Mouse (Mus musculus) heart, embryonic 15.5 days (tissue): ENCODE measurements around the gene Mymx. TPM values are rescaled to one million over a fixed set of nuclear protein-coding genes. Genes with fewer than 3 reads are reported as not detected.

Source experiments
- ATAC-seq: fragments of 200-750 bp; cut with Nextera tagmentation; replicated peaks from 2 replicates; pipeline ENCODE4 v1.8.0; 2017; ENCODE audit warnings: low read depth, moderate TSS enrichment; ENCODE audit not compliant: insufficient number of reproducible peaks, insufficient read depth, low FRiP score
- H3K27ac ChIP-seq: fragments of 300-500 bp; sonication (generic); 2 replicates; pipeline ENCODE4 v1.5.1; 2015; ENCODE audit warnings: mild to moderate bottlenecking, inconsistent platforms
- H3K27me3 ChIP-seq: fragments of 300-500 bp; sonication (generic); 2 replicates; pipeline ENCODE4 v1.6.1; 2015; ENCODE audit warnings: inconsistent platforms
- H3K36me3 ChIP-seq: fragments of 300-500 bp; sonication (generic); 2 replicates; pipeline ENCODE4 v1.6.1; 2015; ENCODE audit warnings: mild to moderate bottlenecking, inconsistent platforms
- H3K4me1 ChIP-seq: fragments of 300-500 bp; sonication (generic); replicated peaks from 2 replicates; pipeline ENCODE4 v1.6.1; 2015; ENCODE audit warnings: inconsistent platforms
- H3K4me2 ChIP-seq: fragments of 300-500 bp; sonication (generic); 2 replicates; pipeline ENCODE4 v1.6.1; 2015; ENCODE audit warnings: inconsistent platforms, mild to moderate bottlenecking, moderate library complexity
- H3K4me3 ChIP-seq: fragments of 300-500 bp; sonication (generic); 2 replicates; pipeline ENCODE4 v1.5.1; 2015; ENCODE audit warnings: mild to moderate bottlenecking, inconsistent platforms
- H3K9ac ChIP-seq: fragments of 300-500 bp; sonication (generic); 2 replicates; pipeline ENCODE4 v1.6.1; 2015; ENCODE audit warnings: mild to moderate bottlenecking, inconsistent platforms
- H3K9me3 ChIP-seq: fragments of 300-500 bp; sonication (generic); replicated peaks from 2 replicates; pipeline ENCODE4 v1.6.1; 2016; ENCODE audit warnings: inconsistent platforms
- WGBS: fragments of 180-500 bp; shearing (Covaris S2); methylation state at CpG from one replicate; pipeline ENCODE4 v1.1.7; 2015; ENCODE audit warnings: mixed read lengths; 5-methylcytosine and 5-hydroxymethylcytosine counted together
- polyA plus RNA-seq: library from polyadenylated mRNA; unstranded; fragments of >200 nt; fragmentation: Nextera tagmentation; extraction: Ambion mirVana; gene quantifications from 2 replicates; pipeline ENCODE4 v1.2.1, GENCODE M21; 2015

Mymx gene
- polyA plus RNA-seq, 1 experiment from 2014 or later: 0.16 TPM

DNA sequence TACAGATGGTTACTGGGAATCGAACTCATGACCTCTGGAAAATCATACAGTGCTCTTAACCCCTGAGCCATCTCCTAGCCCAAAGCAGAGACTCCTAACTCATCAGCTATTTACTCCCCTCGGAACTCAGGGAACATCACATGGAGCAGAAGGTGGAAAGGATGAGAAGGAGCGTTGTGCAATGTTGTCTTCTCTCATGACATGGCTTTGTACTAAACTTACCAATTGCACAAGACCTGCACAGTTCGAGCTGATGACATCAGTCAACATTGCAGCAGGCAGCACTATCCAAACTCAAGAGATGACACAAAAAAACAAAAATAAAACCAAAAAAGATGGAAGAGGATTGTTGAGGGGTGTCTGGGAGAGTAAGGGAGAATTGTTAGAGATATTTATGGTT, 6.5 kb upstream of the Mymx start:
- Histone ChIP-seq H3K4me2 (no peak overlapping the region), H3K4me3 (no peak overlapping the region), H3K9me3 (no peaks in the 10 kb centered on the region), H3K27me3 (no peaks in the 10 kb centered on the region), H3K36me3 (no peaks in the 10 kb centered on the region), H3K4me1 (peaks cover 12% of the 10 kb centered on the region), H3K9ac (no peak overlapping the region), H3K27ac (no peak overlapping the region)
- WGBS: 79% methylated on average over 4 of the region's 4 CpGs
- no peak for ATAC-seq

DNA sequence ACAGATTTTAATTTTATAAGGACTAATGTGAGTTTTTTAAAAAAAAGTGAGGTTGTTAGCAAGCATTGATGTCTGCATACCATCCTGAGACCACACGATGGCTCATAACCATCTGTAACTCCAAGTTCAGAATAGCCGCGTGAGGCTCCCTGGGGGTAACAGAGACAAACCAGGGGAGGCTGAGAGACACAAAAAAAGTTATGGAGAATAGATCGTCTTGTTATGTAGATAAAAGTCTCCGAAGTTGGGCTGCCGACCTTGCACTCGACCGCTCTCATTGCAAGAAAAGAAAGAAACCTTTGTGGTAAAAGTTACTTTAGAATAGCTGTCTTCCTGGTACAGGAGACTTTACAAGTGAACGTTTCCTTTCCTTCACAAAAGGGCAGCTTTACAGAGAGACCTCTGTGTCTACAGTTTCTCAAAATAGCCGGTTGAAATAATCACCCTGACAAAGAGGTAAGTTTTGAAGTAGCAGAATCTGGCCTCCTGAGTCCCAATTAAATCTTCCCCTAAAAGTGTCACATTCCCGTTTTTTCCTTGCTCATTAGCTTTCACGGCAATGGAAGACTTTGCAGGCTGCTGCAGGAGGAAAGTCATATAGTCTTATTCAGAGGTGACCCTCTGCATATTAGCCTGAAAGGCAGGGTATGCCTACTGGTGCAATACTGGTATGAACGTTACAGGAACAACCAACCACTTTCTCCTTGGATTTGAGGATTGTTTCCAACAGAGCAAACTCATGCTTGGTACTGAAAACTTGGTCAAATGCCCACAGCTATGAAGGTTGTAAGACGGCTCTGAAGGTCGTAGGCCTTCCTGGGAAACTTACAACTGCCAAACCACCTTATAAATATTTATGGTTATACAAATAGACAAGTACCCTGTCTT, 5.3 kb upstream of the Mymx start:
- Histone ChIP-seq H3K4me1 (peaks cover 12% of the 10 kb centered on the region), H3K9me3 (no peaks in the 10 kb centered on the region), H3K4me3 (no peak overlapping the region), H3K27ac (no peak overlapping the region), H3K36me3 (no peaks in the 10 kb centered on the region), H3K27me3 (0 out of 2 replicates have a peak, but pooled peaks cover 1% of the 10 kb centered on the region), H3K4me2 (no peak overlapping the region), H3K9ac (no peak overlapping the region)
- 78% methylated on average over 15 of the region's 15 CpGs for WGBS
- ATAC-seq: no peak

DNA sequence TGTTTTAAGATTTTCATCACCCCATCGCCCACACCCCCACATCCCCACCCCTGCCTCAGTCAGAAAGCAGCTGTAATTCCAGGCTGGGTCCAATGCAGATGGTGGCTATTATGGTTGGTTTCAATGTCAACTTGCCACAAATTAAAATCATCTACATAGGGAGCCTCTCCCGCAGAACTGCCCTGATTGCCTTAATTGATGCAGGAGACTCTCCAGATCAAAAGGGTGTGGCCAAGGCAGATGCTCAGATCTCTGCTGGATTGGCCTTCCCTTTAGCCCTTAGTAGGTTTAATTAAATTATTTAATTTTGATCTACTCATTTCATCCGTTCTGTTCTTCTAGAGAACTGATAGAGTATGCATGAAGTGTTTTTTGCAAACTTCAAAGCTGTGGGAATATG, 1.1 kb upstream of the Mymx start:
- Histone ChIP-seq H3K9ac (no peak overlapping the region), H3K9me3 (no peaks in the 10 kb centered on the region), H3K27me3 (0 out of 2 replicates have a peak, but pooled peaks cover 13% of the 10 kb centered on the region), H3K4me3 (no peak overlapping the region), H3K27ac (no peak overlapping the region), H3K4me2 (no peak overlapping the region), H3K36me3 (no peaks in the 10 kb centered on the region), H3K4me1 (peaks cover 24% of the 10 kb centered on the region)
- no peak for ATAC-seq
- 82% methylated on average over 3 of the region's 3 CpGs for WGBS

DNA sequence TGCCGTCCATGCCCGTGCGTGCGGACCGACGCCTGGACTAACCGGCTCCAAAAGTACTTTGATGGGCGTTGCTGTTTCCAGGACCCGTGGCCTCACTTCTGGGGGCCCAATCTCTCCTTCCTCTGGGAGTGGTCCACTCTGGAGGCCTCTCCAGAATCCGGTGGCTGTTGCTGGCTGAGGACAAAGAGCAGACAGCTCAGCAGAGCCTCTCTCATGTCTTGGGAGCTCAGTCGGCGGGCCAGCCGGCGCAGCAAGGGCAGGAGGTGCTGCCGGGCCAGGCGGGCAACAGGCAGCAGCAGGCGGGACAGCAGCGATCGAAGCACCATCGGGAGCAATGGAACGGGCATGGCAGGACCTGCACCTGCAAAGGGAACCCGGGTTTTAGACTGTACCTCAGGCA, 577 bp downstream of the Mymx start:
- WGBS: 18% methylated on average over 22 of the region's 22 CpGs
- H3K4me1 ChIP-seq: peaks cover 34% of the 10 kb centered on the region
- H3K9me3 ChIP-seq: no peaks in the 10 kb centered on the region
- no peak overlapping the region for H3K4me3 ChIP-seq
- H3K27me3 ChIP-seq: 0 out of 2 replicates have a peak, but pooled peaks cover 13% of the 10 kb centered on the region
- no peaks in the 10 kb centered on the region for H3K36me3 ChIP-seq
- H3K27ac ChIP-seq: 0 out of 2 replicates have a peak overlapping the region, but pooled peaks have one; percentile 24
- H3K9ac ChIP-seq: no peak overlapping the region
- H3K4me2 ChIP-seq: peak overlapping the region; percentile 40
- ATAC-seq: no peak

DNA sequence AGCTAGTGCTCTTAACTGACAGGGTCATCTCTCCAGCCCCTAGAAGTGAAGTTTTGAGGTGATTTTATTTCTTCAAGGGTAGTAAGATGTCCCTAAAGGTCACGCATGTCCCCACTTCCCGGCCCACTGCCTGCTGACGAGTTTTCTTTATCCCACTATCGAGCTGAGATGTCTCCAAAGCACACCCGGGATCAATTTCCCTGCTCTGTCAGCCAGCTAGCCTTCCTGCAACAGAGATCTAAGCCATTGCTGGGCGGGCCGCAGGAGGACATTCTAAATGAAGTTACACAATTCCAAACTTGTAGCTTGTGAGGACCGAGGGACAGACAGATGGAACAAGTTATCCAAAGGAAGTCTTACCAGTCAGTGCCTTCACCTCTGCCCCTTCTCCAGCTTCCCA, 1.6 kb downstream of the Mymx start:
- Histone ChIP-seq H3K4me3 (no peak overlapping the region), H3K4me2 (no peak overlapping the region), H3K9ac (no peak overlapping the region), H3K36me3 (no peaks in the 10 kb centered on the region), H3K27ac (no peak overlapping the region), H3K4me1 (peaks cover 44% of the 10 kb centered on the region), H3K9me3 (no peaks in the 10 kb centered on the region), H3K27me3 (0 out of 2 replicates have a peak, but pooled peaks cover 13% of the 10 kb centered on the region)
- ATAC-seq: no peak
- 69% methylated on average over 8 of the region's 8 CpGs for WGBS

DNA sequence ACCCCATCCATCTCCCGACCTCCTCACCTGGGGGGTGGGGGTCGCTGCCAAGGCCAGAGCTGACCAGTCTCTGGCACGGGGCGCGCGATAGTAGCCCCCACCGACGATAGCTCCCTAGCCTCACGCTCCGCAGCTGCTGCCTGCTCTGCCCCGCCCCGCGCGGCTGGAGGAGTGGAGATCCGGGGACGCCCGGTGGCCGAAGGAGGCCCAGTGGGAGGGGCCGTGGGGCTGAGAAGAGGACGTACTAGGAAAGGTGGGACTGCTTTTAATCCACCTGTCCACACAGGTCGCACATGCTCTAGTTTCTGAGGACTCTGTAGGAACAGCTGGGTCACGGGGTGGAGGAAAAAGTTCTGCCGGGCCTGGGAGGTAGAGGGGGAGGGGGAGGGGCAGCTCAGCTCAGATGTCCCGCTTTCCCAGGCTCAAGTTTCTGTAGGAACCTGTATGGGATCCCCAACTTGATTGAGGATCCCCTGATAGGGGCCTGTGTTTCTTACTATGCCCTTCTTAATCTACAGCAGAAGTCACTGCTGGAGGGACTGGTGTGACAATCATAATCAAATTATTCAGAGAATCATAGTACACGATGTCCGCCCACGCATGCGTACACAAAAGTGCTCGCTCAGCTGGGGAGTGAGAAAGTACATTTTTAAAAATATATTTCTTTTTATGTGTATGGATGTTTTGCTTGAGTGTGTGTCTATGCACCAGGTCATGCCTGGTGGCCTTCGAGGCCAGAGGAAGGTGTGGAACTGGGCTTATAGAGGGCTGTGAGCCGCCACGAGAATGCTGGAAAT, 2.3 kb downstream of the Mymx start, which contains the start of gene Slc29a1:
Gene Slc29a1 (minus strand): TSS at position 161 of the 797 bp plus-strand sequence.
- 18% methylated on average over 32 of the region's 32 CpGs for WGBS
- Histone ChIP-seq H3K27ac (no peak within 1 kb of the TSS), H3K27me3 (0 out of 2 replicates have a peak, but pooled peaks cover 13% of the 10 kb centered on the region), H3K4me2 (peak within 1 kb of the TSS; percentile 85), H3K9ac (peak within 1 kb of the TSS; percentile 60), H3K4me3 (peak within 1 kb of the TSS; percentile 49), H3K9me3 (no peaks in the 10 kb centered on the region), H3K36me3 (no peaks in the 10 kb centered on the region), H3K4me1 (peaks cover 51% of the 10 kb centered on the region)
- ATAC-seq: no peak

DNA sequence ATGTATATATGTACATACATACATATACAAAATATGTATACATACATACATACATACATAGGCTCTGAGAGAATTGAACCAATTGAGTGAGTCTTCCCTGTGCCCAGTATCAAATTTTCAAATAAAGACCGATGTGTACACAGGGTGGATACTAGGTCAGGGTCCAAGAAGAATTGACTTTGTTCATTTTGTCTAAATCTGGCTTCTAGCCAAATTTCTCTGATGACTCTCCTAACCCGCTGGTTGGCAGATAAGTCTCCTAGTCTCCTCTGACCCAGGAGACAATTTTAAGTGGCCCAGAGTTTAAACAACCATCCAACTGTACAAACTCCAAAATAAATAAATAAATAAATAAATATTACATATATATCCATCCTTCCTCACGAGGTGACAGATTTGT, 3.0 kb downstream of the Mymx start:
- H3K27ac ChIP-seq: no peak overlapping the region
- 0 out of 2 replicates have a peak, but pooled peaks cover 13% of the 10 kb centered on the region for H3K27me3 ChIP-seq
- H3K9me3 ChIP-seq: no peaks in the 10 kb centered on the region
- H3K36me3 ChIP-seq: no peaks in the 10 kb centered on the region
- peaks cover 58% of the 10 kb centered on the region for H3K4me1 ChIP-seq
- 47% methylated on average over 3 of the region's 3 CpGs for WGBS
- H3K4me3 ChIP-seq: peak overlapping the region; percentile 49
- H3K4me2 ChIP-seq: peak overlapping the region; percentile 85
- H3K9ac ChIP-seq: peak overlapping the region; percentile 60; the same call in 1 of the 2 replicates
- no peak for ATAC-seq

DNA sequence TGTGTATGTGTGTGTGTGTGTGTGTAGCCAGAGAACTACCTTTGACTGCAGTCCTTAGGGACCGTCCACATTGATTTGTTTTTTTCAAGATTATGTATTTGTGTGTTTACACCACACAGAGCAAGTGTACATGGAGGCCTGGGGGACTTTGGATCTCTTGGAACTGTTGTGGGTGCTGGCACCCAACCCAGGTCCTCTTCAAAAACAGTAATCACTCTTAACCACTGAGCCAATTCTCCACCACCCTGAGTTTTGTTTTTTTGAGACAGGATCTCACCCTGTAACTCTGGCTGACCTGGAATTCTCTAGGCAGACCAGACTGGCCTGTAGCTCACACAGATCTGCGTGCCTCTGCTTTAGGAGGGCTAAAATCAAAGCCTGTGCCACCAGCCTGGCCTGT, 3.5 kb downstream of the Mymx start:
- H3K27ac ChIP-seq: no peak overlapping the region
- H3K27me3 ChIP-seq: peaks cover 13% of the 10 kb centered on the region; the same call in 1 of the 2 replicates
- no peak overlapping the region for H3K4me2 ChIP-seq
- H3K9ac ChIP-seq: no peak overlapping the region
- H3K4me1 ChIP-seq: peaks cover 63% of the 10 kb centered on the region
- no peak for ATAC-seq
- WGBS: 92% methylated on average over 2 of the region's 2 CpGs
- no peak overlapping the region for H3K4me3 ChIP-seq
- no peaks in the 10 kb centered on the region for H3K36me3 ChIP-seq
- no peaks in the 10 kb centered on the region for H3K9me3 ChIP-seq

DNA sequence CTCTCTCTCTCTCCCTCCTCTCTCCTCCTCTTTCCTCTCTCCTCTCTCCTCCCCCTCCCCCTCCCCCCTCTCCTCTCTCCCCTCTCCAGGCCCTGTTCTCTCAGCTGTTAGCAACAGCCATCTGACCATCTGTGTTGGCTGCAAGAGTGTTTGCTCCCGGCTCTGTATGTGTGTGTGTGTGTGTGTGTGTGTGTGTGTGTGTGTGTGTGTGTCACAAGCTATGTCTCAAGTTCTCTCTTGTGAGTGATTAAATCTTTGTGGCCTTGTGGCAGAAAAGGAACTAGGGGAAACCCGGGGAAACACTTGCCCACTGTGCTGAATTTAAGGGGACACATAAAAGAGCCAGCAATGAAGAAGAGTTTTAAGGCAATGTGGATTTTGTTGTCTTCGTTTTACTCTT, 4.1 kb downstream of the Mymx start:
- H3K9ac ChIP-seq: no peak overlapping the region
- peaks cover 13% of the 10 kb centered on the region; the same call in 1 of the 2 replicates for H3K27me3 ChIP-seq
- H3K27ac ChIP-seq: no peak overlapping the region
- no peaks in the 10 kb centered on the region for H3K36me3 ChIP-seq
- no peak overlapping the region for H3K4me3 ChIP-seq
- H3K4me1 ChIP-seq: peaks cover 69% of the 10 kb centered on the region
- H3K9me3 ChIP-seq: no peaks in the 10 kb centered on the region
- ATAC-seq: no peak
- 47% methylated on average over 3 of the region's 3 CpGs for WGBS
- H3K4me2 ChIP-seq: no peak overlapping the region

DNA sequence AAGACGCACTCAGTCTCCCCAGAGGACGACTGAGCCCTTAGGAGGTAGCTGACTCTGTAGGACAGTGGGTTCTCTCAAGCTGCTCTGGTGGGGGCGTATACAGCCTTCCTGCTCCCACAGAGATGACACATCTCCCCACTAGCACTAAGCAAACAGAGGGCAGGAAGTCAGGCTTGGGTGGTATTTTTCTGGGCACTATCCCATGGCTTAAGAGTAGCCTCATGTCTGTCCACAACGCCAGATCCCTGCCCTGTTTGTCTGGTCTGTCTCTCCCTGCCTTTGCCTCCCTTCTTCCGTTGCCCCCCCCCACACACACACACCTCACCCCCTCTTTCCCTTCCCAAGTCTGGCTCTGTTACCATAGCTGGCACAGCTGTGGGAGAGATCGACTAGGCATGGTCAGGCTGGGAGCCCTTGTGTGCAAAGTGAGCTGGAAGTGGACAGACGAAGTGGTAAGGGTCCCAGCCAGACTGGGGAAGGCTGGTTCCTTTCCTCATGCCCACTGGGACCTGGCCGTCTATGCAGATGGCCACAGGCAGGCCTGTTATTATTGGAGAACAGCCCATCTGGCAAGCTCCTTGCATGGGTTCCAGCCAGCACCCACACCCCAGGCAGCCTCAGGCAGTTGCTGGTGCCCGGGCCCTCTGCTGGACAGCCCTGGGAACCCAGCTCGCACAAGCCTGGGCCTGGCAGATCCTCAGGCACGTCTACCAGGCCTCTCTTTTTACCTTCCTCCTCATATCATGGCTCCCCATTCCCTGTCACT, 5.1 kb downstream of the Mymx start:
- peak overlapping the region; percentile 75 for H3K27ac ChIP-seq
- peak overlapping the region; percentile 12; the same call in 1 of the 2 replicates for H3K4me2 ChIP-seq
- peaks cover 10% of the 10 kb centered on the region; the same call in 1 of the 2 replicates for H3K27me3 ChIP-seq
- H3K4me1 ChIP-seq: peaks cover 75% of the 10 kb centered on the region
- no peak overlapping the region for H3K9ac ChIP-seq
- H3K4me3 ChIP-seq: no peak overlapping the region
- ATAC-seq: peak; percentile 59
- H3K36me3 ChIP-seq: no peaks in the 10 kb centered on the region
- WGBS: 34% methylated on average over 11 of the region's 11 CpGs
- no peaks in the 10 kb centered on the region for H3K9me3 ChIP-seq
